Mouse (Mus musculus): ENCODE data around the gene Camkmt.

GRCm38 (mm10) chr17:85101751-85102150, 11.4 kb downstream of the Camkmt start:
- TF ChIP-seq CTCF (IDR thresholded peaks at IDR 0.05; ENCODE audit: borderline replicate concordance, extremely low read depth, insufficient read depth, insufficient read length) = no peak
- no peak for TF ChIP-seq POLR2A (IDR thresholded peaks at IDR 0.05; ENCODE audit: borderline replicate concordance, extremely low read depth, insufficient read depth, insufficient read length, poor library complexity, severe bottlenecking)

All from brain, embryonic 14.5 days (tissue).